Mouse (Mus musculus): Measurements from ENCODE around the gene Fkbp8. TPM values are rescaled to one million over a fixed set of nuclear protein-coding genes. Genes with fewer than 3 reads are reported as not detected.

Fkbp8 gene
- polyA plus RNA-seq, 1 experiment from 2014 or later = 203 TPM

Other genes with a start within 250 kb of the Fkbp8 start
- 24.2 and 33.6 TPM in 2 replicates for gene Homer3, start 244.9 kb upstream of the Fkbp8 start, polyA plus RNA-seq (2015; fragmentation: Nextera tagmentation; extraction: Ambion mirVana)
- gene Ddx49, start 225.2 kb upstream of the Fkbp8 start, polyA plus RNA-seq (2015; fragmentation: Nextera tagmentation; extraction: Ambion mirVana) = 25.2 and 33.6 TPM in 2 replicates
- 241 and 335 TPM in 2 replicates for gene Cope, start 225.2 kb upstream of the Fkbp8 start, polyA plus RNA-seq (2015; fragmentation: Nextera tagmentation; extraction: Ambion mirVana)
- gene Cers1, start 211.9 kb upstream of the Fkbp8 start, polyA plus RNA-seq (2015; fragmentation: Nextera tagmentation; extraction: Ambion mirVana) = 1.3 and 2.3 TPM in 2 replicates
- gene Gdf1, start 197.9 kb upstream of the Fkbp8 start, polyA plus RNA-seq (2015; fragmentation: Nextera tagmentation; extraction: Ambion mirVana) = 0.31 and 1.4 TPM in 2 replicates
- 10.5 and 13.4 TPM in 2 replicates for gene Upf1, start 174.4 kb upstream of the Fkbp8 start, polyA plus RNA-seq (2015; fragmentation: Nextera tagmentation; extraction: Ambion mirVana)
- gene Comp, start 154.2 kb upstream of the Fkbp8 start, polyA plus RNA-seq (2015; fragmentation: Nextera tagmentation; extraction: Ambion mirVana) = 2.8 and 4.0 TPM in 2 replicates
- 8.7 and 14.2 TPM in 2 replicates for gene Crtc1, start 88.1 kb upstream of the Fkbp8 start, polyA plus RNA-seq (2015; fragmentation: Nextera tagmentation; extraction: Ambion mirVana)
- gene Klhl26, start 50.8 kb upstream of the Fkbp8 start, polyA plus RNA-seq (2015; fragmentation: Nextera tagmentation; extraction: Ambion mirVana) = 8.7 and 12.7 TPM in 2 replicates
- gene Tmem59l, start 40.4 kb upstream of the Fkbp8 start, polyA plus RNA-seq (2015; fragmentation: Nextera tagmentation; extraction: Ambion mirVana) = 0.24 and 0.96 TPM in 2 replicates
- 3.8 and 11.1 TPM in 2 replicates for gene Crlf1, start 34.6 kb upstream of the Fkbp8 start, polyA plus RNA-seq (2015; fragmentation: Nextera tagmentation; extraction: Ambion mirVana)
- gene Rex1bd, start 21.0 kb upstream of the Fkbp8 start, polyA plus RNA-seq (2015; fragmentation: Nextera tagmentation; extraction: Ambion mirVana) = 116 and 117 TPM in 2 replicates
- 684 and 768 TPM in 2 replicates for gene Uba52, start 16.9 kb upstream of the Fkbp8 start, polyA plus RNA-seq (2015; fragmentation: Nextera tagmentation; extraction: Ambion mirVana)
- 64.5 and 68.8 TPM in 2 replicates for gene Kxd1, start 232 bp downstream of the Fkbp8 start, polyA plus RNA-seq (2015; fragmentation: Nextera tagmentation; extraction: Ambion mirVana)
- gene Ell, start 11.7 kb downstream of the Fkbp8 start, polyA plus RNA-seq (2015; fragmentation: Nextera tagmentation; extraction: Ambion mirVana) = 10.8 and 15.0 TPM in 2 replicates
- 92.9 and 121 TPM in 2 replicates for gene Isyna1, start 66.6 kb downstream of the Fkbp8 start, polyA plus RNA-seq (2015; fragmentation: Nextera tagmentation; extraction: Ambion mirVana)
- gene Ssbp4, start 81.1 kb downstream of the Fkbp8 start, polyA plus RNA-seq (2015; fragmentation: Nextera tagmentation; extraction: Ambion mirVana) = 62.1 and 82.6 TPM in 2 replicates
- gene Lrrc25, start 88.4 kb downstream of the Fkbp8 start, polyA plus RNA-seq (2015; fragmentation: Nextera tagmentation; extraction: Ambion mirVana) = 1.4 and 3.4 TPM in 2 replicates
- gene Gdf15, start 104.7 kb downstream of the Fkbp8 start, polyA plus RNA-seq (2015; fragmentation: Nextera tagmentation; extraction: Ambion mirVana) = 0.89 and 1.3 TPM in 2 replicates
- gene Pgpep1, start 132.7 kb downstream of the Fkbp8 start, polyA plus RNA-seq (2015; fragmentation: Nextera tagmentation; extraction: Ambion mirVana) = 32.2 and 36.3 TPM in 2 replicates
- 256 and 281 TPM in 2 replicates for gene Lsm4, start 145.5 kb downstream of the Fkbp8 start, polyA plus RNA-seq (2015; fragmentation: Nextera tagmentation; extraction: Ambion mirVana)
- gene Jund, start 171.2 kb downstream of the Fkbp8 start, polyA plus RNA-seq (2015; fragmentation: Nextera tagmentation; extraction: Ambion mirVana) = 79.8 and 89.0 TPM in 2 replicates
- 0.04 TPM in 2 replicates for gene Iqcn, start 175.7 kb downstream of the Fkbp8 start, polyA plus RNA-seq (2015; fragmentation: Nextera tagmentation; extraction: Ambion mirVana)
- not detected in 2 replicates for gene Gm3336, start 190.8 kb downstream of the Fkbp8 start, polyA plus RNA-seq (2015; fragmentation: Nextera tagmentation; extraction: Ambion mirVana)
- gene Pde4c, start 196.0 kb downstream of the Fkbp8 start, polyA plus RNA-seq (2015; fragmentation: Nextera tagmentation; extraction: Ambion mirVana) = 0.19 and 0.32 TPM in 2 replicates
- gene Rab3a, start 227.0 kb downstream of the Fkbp8 start, polyA plus RNA-seq (2015; fragmentation: Nextera tagmentation; extraction: Ambion mirVana) = 21.0 and 25.5 TPM in 2 replicates
- 43.0 and 45.2 TPM in 2 replicates for gene Mpv17l2, start 233.2 kb downstream of the Fkbp8 start, polyA plus RNA-seq (2015; fragmentation: Nextera tagmentation; extraction: Ambion mirVana)
- 28.0 and 45.8 TPM in 2 replicates for gene Pik3r2, start 249.0 kb downstream of the Fkbp8 start, polyA plus RNA-seq (2015; fragmentation: Nextera tagmentation; extraction: Ambion mirVana)

Data from heart, embryonic 15.5 days (tissue).